Mouse (Mus musculus): Measurements from ENCODE around the gene Pwp1.
A peak's percentile ranks its signal among the peaks of the same experiment; 100 is the strongest.
"Not testable (repeated sequence)": the region's sequence is repeated elsewhere in the genome, so short reads cannot be mapped to it uniquely, and the experiment has no call there.

The Pwp1 gene

DNA sequence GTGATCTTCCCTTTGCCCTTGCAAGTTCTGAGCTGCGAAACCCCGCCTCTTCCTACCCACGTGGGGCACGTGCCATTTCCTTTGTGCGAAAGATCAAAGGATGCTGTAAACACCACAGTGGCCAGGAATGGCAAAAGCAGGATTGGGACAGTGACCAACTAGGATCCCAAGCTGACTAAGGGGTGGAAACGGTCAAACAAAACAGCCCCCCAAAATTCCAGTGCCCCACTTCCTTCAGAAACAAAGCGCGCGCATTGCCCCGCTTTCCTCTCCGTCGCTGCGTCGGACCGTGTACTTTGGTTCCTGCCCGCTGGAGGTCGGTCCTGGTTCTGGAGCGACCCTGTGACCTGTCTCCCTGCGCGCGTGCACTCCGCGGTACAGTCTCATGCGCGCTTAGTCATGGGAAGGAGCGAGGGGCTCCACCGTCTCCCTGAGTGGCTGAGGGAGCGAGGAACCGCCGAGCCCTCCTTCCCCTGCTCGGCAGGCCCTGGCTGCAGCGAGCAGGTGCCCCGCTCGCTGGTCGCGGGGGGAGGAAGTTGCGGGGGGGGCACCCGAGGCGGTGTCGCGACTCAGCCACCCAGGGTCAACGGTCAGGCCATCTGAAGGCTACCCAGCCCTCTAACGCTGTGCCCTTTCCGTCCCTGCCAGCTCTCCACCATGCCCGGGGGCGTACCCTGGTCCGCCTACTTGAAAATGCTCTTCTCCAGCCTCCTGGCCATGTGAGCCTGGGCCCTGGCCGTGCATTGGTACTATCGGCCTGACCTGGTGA, at the start of gene Pwp1:
Gene Pwp1 (plus strand): TSS at position 410 of the 769 bp plus-strand sequence.
- peak; percentile 8 for DNase-seq

GRCm38 (mm10) chr10:85822143-85822696, 7.1 kb upstream of the Pwp1 start:
- not testable (repeated sequence) for DNase-seq

DNA sequence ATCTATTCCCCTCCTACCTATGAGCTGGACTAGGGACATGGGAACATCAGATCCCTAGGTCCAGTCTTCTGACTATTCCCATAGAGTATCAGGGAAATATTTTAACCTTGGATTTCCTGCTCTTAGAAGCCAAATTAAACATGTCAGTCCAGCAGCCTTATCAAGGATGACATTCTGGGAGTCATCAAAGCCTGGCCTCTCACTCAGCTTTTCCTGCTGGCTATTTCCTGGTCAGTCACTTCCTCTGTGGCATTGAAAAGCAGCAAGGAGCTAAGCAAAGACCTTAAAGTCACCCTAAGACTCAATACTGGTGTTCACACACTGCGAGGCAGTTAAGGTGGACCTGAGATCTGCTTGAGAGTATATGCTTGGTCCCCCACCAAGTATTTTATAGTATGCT, 5.5 kb upstream of the Pwp1 start:
- not testable (repeated sequence) for DNase-seq

DNA sequence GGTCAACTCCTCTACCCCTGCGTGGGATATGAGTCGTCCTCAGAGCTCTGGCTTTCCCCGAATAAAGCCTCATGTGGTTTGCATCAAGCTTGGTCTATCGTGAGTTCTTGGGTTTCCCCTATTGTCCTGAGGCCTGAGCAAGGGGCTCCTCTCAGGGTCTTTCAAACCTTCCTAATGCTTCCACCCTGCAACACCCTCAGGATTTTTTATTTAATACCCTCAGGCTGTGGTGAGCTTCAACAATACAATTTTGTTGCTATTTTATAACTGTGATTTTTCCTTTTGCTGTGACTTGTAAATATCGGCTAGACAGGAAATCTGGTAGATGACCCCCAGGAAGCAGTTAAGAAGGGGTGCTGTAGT, 591 bp upstream of the Pwp1 start:
- DNase-seq: not testable (repeated sequence)

GRCm38 (mm10) chr10:85846105-85846862, 17.0 kb downstream of the Pwp1 start:
- no peak for DNase-seq

GRCm38 (mm10) chr10:85871698-85872478, 42.6 kb downstream of the Pwp1 start:
- peak; percentile 94 for DNase-seq

GRCm38 (mm10) chr10:85872479-85872773, 43.1 kb downstream of the Pwp1 start:
- DNase-seq: no peak

DNA sequence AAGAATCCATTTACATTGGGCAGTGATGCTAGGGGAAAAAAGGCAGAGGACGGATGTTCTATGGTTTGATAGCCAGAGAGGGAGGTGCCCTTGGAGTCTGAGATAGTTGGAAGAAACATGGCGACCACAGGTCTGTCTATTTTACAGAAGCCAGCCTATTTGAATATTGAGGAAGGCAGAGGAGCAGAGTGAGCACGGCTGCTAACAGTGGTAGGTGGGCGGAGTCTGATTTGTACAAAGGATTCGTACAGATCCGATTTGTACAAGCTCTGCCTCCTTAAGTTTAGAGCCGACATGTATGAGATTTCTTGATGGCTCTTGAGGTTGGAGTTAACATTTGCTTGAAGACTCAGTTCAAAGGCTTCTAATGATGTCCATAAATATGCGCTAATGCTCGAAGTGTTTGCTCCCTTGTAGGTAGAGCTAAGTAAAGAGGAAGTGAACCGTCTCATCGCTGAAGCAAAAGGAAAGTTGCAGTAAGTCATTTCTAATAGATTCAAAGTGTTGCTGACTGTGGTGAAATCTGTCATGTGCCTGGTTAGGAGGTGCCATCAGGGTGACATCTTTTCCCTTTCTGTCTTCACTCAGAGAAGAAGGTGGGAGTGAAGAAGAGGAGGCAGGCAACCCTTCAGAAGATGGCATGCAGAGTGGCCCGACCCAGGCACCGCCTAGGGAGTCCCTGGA, 44.7 kb downstream of the Pwp1 start:
- DNase-seq: no peak

DNA sequence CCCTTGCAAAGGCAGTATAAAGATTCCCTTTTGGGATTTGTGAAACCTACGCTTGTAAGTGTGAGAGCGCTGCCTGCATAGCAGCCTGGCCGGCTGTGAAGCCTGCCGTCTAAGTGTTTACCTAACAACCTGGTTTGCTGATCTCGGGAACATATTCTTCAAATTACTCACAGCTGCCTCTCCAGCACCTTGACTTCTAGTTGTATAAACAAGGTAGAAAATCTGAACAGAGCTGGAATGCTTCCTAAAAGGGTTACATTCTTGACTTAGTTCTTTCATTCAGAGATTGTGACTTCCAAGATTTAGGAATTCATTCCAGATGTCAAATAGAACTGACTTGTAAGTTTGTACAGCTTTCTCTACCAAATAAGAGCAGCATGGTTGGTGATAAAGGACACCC, 46.5 kb downstream of the Pwp1 start:
- no peak for DNase-seq

- no peak for DNase-seq
Observed at GRCm38 (mm10) chr10:85879886-85880486, 50.7 kb downstream of the Pwp1 start.

GRCm38 (mm10) chr10:85916498-85917309, 87.4 kb downstream of the Pwp1 start, which contains the start of gene Prdm4:
Gene Prdm4 (minus strand): TSS chr10:85917142.
- peak; percentile 99 for DNase-seq

- peak; percentile 8 for DNase-seq
Observed at GRCm38 (mm10) chr10:85927676-85928445, 98.6 kb downstream of the Pwp1 start, which contains the start of gene Ascl4. Gene Ascl4 (plus strand): TSS chr10:85927681.

DNA sequence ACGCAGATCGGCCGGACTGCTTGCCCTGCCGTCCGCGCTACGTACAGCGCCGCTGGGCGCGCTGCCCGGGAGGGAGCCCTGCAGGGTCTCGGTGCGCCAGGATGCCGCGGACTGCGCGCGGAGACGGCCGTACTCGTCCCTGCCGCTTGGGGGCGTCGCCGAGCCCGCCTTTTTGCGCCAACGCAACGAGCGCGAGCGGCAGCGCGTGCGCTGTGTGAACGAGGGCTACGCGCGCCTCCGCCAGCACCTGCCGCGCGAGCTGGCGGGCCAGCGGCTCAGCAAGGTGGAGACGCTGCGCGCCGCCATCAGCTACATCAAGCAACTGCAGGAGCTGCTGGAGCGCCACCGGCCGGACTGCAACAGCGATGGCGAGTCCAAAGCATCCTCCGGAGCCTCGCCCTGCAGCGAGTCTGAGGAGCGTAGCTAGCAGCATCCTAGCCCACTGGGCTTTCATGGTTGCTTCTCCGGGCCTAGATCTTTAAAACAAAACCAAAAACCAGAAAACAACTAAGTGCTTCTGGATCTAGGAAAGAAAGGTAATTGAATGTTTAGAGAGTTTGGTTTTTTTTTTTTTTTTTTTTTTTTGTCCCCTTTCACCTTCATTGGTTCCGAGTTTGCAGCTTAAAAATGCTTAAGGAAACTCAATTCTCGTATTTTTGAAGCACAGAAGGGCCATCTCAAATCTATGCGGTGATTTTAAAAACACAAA, 99.4 kb downstream of the Pwp1 start:
- peak; percentile 87 for DNase-seq

- DNase-seq: no peak
Observed at GRCm38 (mm10) chr10:85929208-85929591, 99.9 kb downstream of the Pwp1 start.

- no peak for DNase-seq
Observed at GRCm38 (mm10) chr10:85929962-85930361, 100.7 kb downstream of the Pwp1 start.

DNA sequence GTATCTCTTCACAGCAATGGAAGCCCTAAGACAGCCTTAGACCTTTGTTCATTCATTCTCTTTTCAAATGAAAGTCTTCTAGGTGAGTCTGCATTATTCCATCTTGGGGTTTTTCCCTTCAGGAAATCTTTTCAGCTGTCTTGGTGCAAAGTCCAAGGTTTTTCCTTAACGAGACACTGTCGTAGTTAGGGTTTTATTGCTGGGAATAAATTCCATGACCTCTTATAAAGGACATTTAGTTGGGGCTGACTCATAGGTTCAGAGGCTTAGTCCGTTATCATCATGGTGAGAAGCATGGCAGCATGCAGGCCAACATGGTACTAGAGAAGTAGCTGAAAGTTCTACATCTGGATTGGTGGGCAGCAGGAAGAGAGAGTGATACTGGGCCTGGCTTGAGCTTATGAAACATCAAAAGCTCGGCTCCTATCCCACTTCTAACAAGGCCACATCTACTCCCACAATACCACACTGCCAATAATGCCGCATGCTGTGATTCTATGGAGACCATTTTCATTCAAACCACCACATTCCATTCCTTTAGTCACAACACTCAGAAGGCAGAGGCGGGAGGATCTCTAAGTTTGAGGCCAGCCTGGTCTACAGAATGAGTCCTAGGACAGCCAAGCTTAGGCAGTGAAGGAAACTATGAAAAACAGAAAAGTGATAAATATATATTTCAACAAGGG, 107.1 kb downstream of the Pwp1 start:
- DNase-seq: no peak

Measured in right cerebral cortex, adult 18-20 months (tissue).